In genomic region chr1:176660286-176660685, GRCm38 (mm10) we compare ENCODE assay signal across 18 mouse cellular contexts.
"Had no signal": no experiment of that assay in that cellular context is flagged by ENCODE, and none has a peak within 500 bp of the region (broad histone marks: within the 10 kb centered on the region; RNA-seq: fewer than 3 reads in every experiment).

No protein-coding gene starts in this region.

- ATAC-seq: midbrain, embryonic 13.5 days; midbrain, embryonic 15.5 days had no signal

- H3K9me3 ChIP-seq: midbrain, embryonic 10.5 days; midbrain, embryonic 13.5 days; midbrain, embryonic 15.5 days; neural tube, embryonic 13.5 days; neural tube, embryonic 15.5 days had no signal

- H3K27ac ChIP-seq: midbrain, embryonic 10.5 days; midbrain, embryonic 13.5 days; midbrain, embryonic 15.5 days; neural tube, embryonic 13.5 days; neural tube, embryonic 15.5 days had no signal

- DNase-seq: lung, adult 18-20 months; lung, embryonic 14.5 days; lung, postnatal 10 days; lung, postnatal 4 days; retina, postnatal 1 day; right cerebral cortex, adult 18-20 months; right cerebral cortex, postnatal 25 days; right cerebral cortex, postnatal 4 days; spleen, adult 18-20 months; thymus, adult 18-20 months; thymus, postnatal 14 days; thymus, postnatal 36 days had no signal

- H3K27me3 ChIP-seq: midbrain, embryonic 13.5 days; midbrain, embryonic 15.5 days; neural tube, embryonic 13.5 days; neural tube, embryonic 15.5 days had no signal

- H3K4me2 ChIP-seq: lung, embryonic 14.5 days; midbrain, embryonic 13.5 days; midbrain, embryonic 15.5 days; neural tube, embryonic 13.5 days; neural tube, embryonic 15.5 days had no signal

- H3K4me1 ChIP-seq: midbrain, embryonic 13.5 days; midbrain, embryonic 15.5 days had no signal

- H3K9ac ChIP-seq: lung, embryonic 14.5 days; midbrain, embryonic 13.5 days; midbrain, embryonic 15.5 days; neural tube, embryonic 13.5 days; neural tube, embryonic 15.5 days had no signal

- H3K4me3 ChIP-seq: midbrain, embryonic 10.5 days; midbrain, embryonic 13.5 days; midbrain, embryonic 15.5 days; myocyte; neural tube, embryonic 13.5 days; neural tube, embryonic 15.5 days had no signal

- H3K36me3 ChIP-seq: midbrain, embryonic 10.5 days; midbrain, embryonic 13.5 days; midbrain, embryonic 15.5 days; neural tube, embryonic 13.5 days; neural tube, embryonic 15.5 days had no signal
